Mouse (Mus musculus): ENCODE results near the gene Zdhhc14. TPM values are rescaled to one million over a fixed set of nuclear protein-coding genes. Genes with fewer than 3 reads are reported as not detected.

Gene Zdhhc14
- total and polyA plus RNA-seq, 2 experiments from 2014 or later: 0.74 to 5.2 TPM

DNA sequence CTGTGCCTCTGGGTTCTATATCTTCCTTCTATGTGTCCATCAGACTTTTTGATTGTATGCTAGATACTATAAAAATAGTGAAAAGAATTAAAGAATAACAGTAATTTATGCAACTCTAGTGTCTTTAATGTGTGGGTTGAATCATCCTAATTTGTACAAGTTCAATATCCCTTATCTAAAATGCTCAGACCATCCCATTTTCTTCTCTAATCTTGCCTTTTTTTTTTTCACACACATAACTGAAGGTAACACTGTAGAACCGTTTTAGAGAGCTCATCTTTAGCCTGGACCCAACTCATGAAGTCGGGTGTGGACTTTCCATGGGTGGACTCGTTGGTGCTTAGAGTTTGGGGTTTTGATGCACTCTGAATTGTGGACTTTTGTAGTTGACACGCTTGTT lies 12.6 kb downstream of the Zdhhc14 start:
- H3K9ac ChIP-seq (replicated peaks; ENCODE audit: low read depth, low read length): no peak overlapping the region
- no peaks in the 10 kb centered on the region for H3K9me3 ChIP-seq (replicated peaks; ENCODE audit: control insufficient read depth, low read length)
- TF ChIP-seq EP300 (IDR thresholded peaks at IDR 0.05; ENCODE audit: low read depth) (no peak), CTCF (IDR thresholded peaks at IDR 0.05; ENCODE audit: low read depth) (no peak)
- H3K4me1 ChIP-seq (ENCODE audit: control insufficient read depth, insufficient read depth): 0 out of 2 replicates have a peak, but pooled peaks cover 9% of the 10 kb centered on the region
- no peaks in the 10 kb centered on the region for H3K27me3 ChIP-seq (ENCODE audit: control insufficient read depth, insufficient read depth, low read length)
- no peak for ATAC-seq (ENCODE audit: insufficient read depth, low read depth)
- H3K4me2 ChIP-seq (ENCODE audit: low read depth, low read length): no peak overlapping the region
- WGBS: 79% methylated on average over 4 of the region's 4 CpGs
- no peak overlapping the region for H3K27ac ChIP-seq (ENCODE audit: low read depth)
- H3K4me3 ChIP-seq (ENCODE audit: low read depth, low read length): no peak overlapping the region
- no peaks in the 10 kb centered on the region for H3K36me3 ChIP-seq (replicated peaks; ENCODE audit: control insufficient read depth, insufficient read depth, low read length)
- no peak for DNase-seq (ENCODE audit: low spot score)

DNA sequence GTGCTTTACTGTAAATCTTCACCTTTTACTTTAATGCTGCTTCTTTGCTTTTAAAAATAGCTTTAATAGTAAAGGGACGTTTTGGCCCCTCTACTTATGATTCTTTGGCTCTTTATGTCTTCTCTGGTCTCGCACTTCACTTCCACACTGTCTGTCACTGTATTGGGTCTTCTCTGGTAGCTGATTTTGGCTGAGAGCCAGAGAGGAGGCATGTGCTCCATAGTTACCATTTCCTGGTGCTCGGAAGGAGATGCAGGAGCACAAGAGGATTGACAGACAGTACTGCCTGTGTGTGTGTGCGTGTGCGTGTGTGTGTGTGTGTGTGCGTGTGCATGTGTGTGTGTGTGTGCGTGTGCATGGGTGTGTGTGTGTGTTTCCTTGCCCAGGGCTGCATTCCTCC lies 14.2 kb downstream of the Zdhhc14 start:
- no peak overlapping the region for H3K9ac ChIP-seq (replicated peaks; ENCODE audit: low read depth, low read length)
- ATAC-seq (ENCODE audit: insufficient read depth, low read depth) (no peak), DNase-seq (ENCODE audit: low spot score) (peak; percentile 11)
- 30% methylated on average over 7 of the region's 7 CpGs for WGBS
- no peak overlapping the region for H3K4me3 ChIP-seq (ENCODE audit: low read depth, low read length)
- H3K4me2 ChIP-seq (ENCODE audit: low read depth, low read length): no peak overlapping the region
- H3K4me1 ChIP-seq (ENCODE audit: control insufficient read depth, insufficient read depth): 0 out of 2 replicates have a peak, but pooled peaks cover 9% of the 10 kb centered on the region
- H3K27me3 ChIP-seq (ENCODE audit: control insufficient read depth, insufficient read depth, low read length): no peaks in the 10 kb centered on the region
- TF ChIP-seq EP300 (IDR thresholded peaks at IDR 0.05; ENCODE audit: low read depth) (no peak), CTCF (IDR thresholded peaks at IDR 0.05; ENCODE audit: low read depth) (no peak)
- no peaks in the 10 kb centered on the region for H3K9me3 ChIP-seq (replicated peaks; ENCODE audit: control insufficient read depth, low read length)
- H3K27ac ChIP-seq (ENCODE audit: low read depth): no peak overlapping the region
- no peaks in the 10 kb centered on the region for H3K36me3 ChIP-seq (replicated peaks; ENCODE audit: control insufficient read depth, insufficient read depth, low read length)

DNA sequence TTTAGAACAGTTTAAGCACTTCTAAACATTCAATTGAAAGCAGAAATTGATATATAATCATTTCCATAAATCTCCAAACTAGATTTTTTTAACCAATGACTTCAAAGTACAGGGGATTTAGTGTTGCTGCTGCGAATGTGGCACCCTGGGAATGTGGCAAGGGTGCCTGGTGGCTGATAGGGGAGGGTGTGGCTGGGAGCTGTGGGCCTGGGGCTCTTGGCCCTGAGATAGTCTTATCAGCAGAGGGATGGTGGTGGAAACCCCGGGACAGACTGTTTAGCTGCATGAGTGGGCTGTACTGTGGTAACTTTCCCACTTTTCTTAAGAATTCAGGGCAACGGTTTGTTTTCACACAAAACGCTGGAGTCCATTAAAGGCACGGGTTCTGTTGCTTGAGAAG lies 14.6 kb downstream of the Zdhhc14 start:
- 17% methylated on average over 5 of the region's 5 CpGs for WGBS
- no peak for ATAC-seq (ENCODE audit: insufficient read depth, low read depth)

DNA sequence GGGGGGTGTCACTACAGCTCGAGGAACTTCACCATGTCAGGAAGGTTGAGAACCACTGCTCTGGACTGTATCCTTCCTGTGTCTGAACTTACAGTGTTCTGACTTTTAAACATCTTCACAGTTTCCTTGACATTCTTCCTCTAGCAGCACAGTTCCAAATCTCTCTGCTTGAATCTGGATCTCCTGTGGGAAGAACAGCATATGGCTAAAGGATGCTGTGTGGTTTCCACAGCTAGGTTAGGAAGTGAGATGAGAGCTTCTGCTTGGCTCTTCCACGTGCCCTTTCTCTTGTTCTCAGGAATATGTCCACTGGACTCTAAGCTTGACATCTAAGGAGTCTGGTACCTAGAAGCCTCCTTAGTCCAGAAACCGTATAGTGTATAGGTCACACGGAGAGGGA lies 15.7 kb downstream of the Zdhhc14 start:
- 81% methylated on average over 4 of the region's 4 CpGs for WGBS
- Histone ChIP-seq H3K4me3 (ENCODE audit: low read depth, low read length) (no peak overlapping the region), H3K4me1 (ENCODE audit: control insufficient read depth, insufficient read depth) (0 out of 2 replicates have a peak, but pooled peaks cover 9% of the 10 kb centered on the region), H3K9me3 (replicated peaks; ENCODE audit: control insufficient read depth, low read length) (no peaks in the 10 kb centered on the region), H3K9ac (replicated peaks; ENCODE audit: low read depth, low read length) (no peak overlapping the region), H3K36me3 (replicated peaks; ENCODE audit: control insufficient read depth, insufficient read depth, low read length) (no peaks in the 10 kb centered on the region), H3K4me2 (ENCODE audit: low read depth, low read length) (no peak overlapping the region), H3K27ac (ENCODE audit: low read depth) (no peak overlapping the region), H3K27me3 (ENCODE audit: control insufficient read depth, insufficient read depth, low read length) (no peaks in the 10 kb centered on the region)
- ATAC-seq (ENCODE audit: insufficient read depth, low read depth) (no peak), DNase-seq (ENCODE audit: low spot score) (no peak)
- TF ChIP-seq EP300 (IDR thresholded peaks at IDR 0.05; ENCODE audit: low read depth): no peak
- TF ChIP-seq CTCF (IDR thresholded peaks at IDR 0.05; ENCODE audit: low read depth): no peak

More for the DNA sequence above, 14.6 kb downstream of the Zdhhc14 start:
- Histone ChIP-seq H3K36me3 (replicated peaks; ENCODE audit: control insufficient read depth, insufficient read depth, low read length) (no peaks in the 10 kb centered on the region), H3K4me3 (ENCODE audit: low read depth, low read length) (no peak overlapping the region), H3K4me2 (ENCODE audit: low read depth, low read length) (no peak overlapping the region), H3K27ac (ENCODE audit: low read depth) (no peak overlapping the region), H3K4me1 (ENCODE audit: control insufficient read depth, insufficient read depth) (0 out of 2 replicates have a peak, but pooled peaks cover 9% of the 10 kb centered on the region), H3K9ac (replicated peaks; ENCODE audit: low read depth, low read length) (no peak overlapping the region), H3K9me3 (replicated peaks; ENCODE audit: control insufficient read depth, low read length) (no peaks in the 10 kb centered on the region), H3K27me3 (ENCODE audit: control insufficient read depth, insufficient read depth, low read length) (no peaks in the 10 kb centered on the region)
- DNase-seq (ENCODE audit: low spot score): no peak
- TF ChIP-seq EP300 (IDR thresholded peaks at IDR 0.05; ENCODE audit: low read depth) (no peak), CTCF (IDR thresholded peaks at IDR 0.05; ENCODE audit: low read depth) (no peak)

DNA sequence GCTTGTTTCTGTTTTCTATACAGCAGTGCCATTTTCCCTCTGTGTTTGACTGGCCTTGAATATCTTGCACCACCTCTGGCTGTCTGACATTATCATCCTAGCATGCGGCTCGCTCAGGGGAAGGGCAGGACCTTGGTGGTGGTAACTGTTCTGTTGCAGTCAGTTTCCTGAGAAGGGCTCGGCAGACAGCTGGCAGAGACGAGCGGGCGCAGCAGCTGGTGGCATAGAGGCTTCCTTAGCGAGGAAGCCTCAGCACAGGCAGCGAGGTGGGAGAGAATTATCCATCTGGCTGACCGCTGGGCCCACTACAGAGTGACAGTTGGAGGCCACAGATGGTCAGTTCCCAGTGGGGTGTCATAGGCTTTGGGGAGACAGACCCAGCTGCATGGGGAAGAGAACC lies 18.2 kb downstream of the Zdhhc14 start:
- 67% methylated on average over 9 of the region's 9 CpGs for WGBS
- Histone ChIP-seq H3K27ac (ENCODE audit: low read depth) (no peak overlapping the region), H3K4me2 (ENCODE audit: low read depth, low read length) (no peak overlapping the region), H3K4me1 (ENCODE audit: control insufficient read depth, insufficient read depth) (0 out of 2 replicates have a peak, but pooled peaks cover 9% of the 10 kb centered on the region), H3K27me3 (ENCODE audit: control insufficient read depth, insufficient read depth, low read length) (no peaks in the 10 kb centered on the region), H3K9ac (replicated peaks; ENCODE audit: low read depth, low read length) (no peak overlapping the region), H3K9me3 (replicated peaks; ENCODE audit: control insufficient read depth, low read length) (no peaks in the 10 kb centered on the region), H3K4me3 (ENCODE audit: low read depth, low read length) (no peak overlapping the region), H3K36me3 (replicated peaks; ENCODE audit: control insufficient read depth, insufficient read depth, low read length) (no peaks in the 10 kb centered on the region)
- TF ChIP-seq EP300 (IDR thresholded peaks at IDR 0.05; ENCODE audit: low read depth) (no peak), CTCF (IDR thresholded peaks at IDR 0.05; ENCODE audit: low read depth) (no peak)
- ATAC-seq (ENCODE audit: insufficient read depth, low read depth): no peak
- DNase-seq (ENCODE audit: low spot score): no peak

DNA sequence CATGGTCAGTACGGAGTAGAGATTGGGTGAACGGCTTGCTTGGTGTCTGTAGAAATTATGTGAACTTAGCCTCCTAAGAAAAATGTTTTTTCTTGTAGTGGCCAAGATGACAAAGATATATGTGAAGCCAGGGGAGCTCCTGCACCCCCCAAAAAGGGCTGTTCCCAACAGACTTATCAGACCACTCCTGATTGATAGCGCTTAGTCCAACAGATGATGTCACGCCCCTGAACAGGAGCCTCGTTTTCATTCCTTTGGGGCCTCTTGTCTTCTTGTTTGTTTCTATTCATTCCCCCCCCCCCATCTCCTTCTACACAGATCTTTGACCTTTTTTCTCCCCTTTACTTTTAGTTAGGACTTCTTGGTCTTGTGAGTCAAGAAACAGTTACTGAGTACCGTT lies 19.4 kb downstream of the Zdhhc14 start:
- 69% methylated on average over 6 of the region's 6 CpGs for WGBS
- no peak overlapping the region for H3K27ac ChIP-seq (ENCODE audit: low read depth)
- H3K4me2 ChIP-seq (ENCODE audit: low read depth, low read length): no peak overlapping the region
- no peak overlapping the region for H3K4me3 ChIP-seq (ENCODE audit: low read depth, low read length)
- ATAC-seq (ENCODE audit: insufficient read depth, low read depth) (no peak), DNase-seq (ENCODE audit: low spot score) (no peak)
- H3K36me3 ChIP-seq (replicated peaks; ENCODE audit: control insufficient read depth, insufficient read depth, low read length): no peaks in the 10 kb centered on the region
- TF ChIP-seq EP300 (IDR thresholded peaks at IDR 0.05; ENCODE audit: low read depth): no peak
- no peak for TF ChIP-seq CTCF (IDR thresholded peaks at IDR 0.05; ENCODE audit: low read depth)
- H3K4me1 ChIP-seq (ENCODE audit: control insufficient read depth, insufficient read depth): 0 out of 2 replicates have a peak, but pooled peaks cover 6% of the 10 kb centered on the region
- H3K27me3 ChIP-seq (ENCODE audit: control insufficient read depth, insufficient read depth, low read length): no peaks in the 10 kb centered on the region
- H3K9me3 ChIP-seq (replicated peaks; ENCODE audit: control insufficient read depth, low read length): no peaks in the 10 kb centered on the region
- H3K9ac ChIP-seq (replicated peaks; ENCODE audit: low read depth, low read length): no peak overlapping the region
